Mouse (Mus musculus) embryonic facial prominence, embryonic 11.5 days (tissue): ENCODE results near the gene Tmie. TPM values are rescaled to one million over a fixed set of nuclear protein-coding genes. Genes with fewer than 3 reads are reported as not detected.

ENCODE experiments used
- ATAC-seq: fragments of 200-750 bp; cut with Nextera tagmentation; replicated peaks from 2 replicates; pipeline ENCODE4 v1.8.0; 2017; ENCODE audit warnings: low read depth; ENCODE audit not compliant: insufficient number of reproducible peaks, low FRiP score, low TSS enrichment
- DNase-seq: peaks from one replicate; pipeline ENCODE4 v3.0.0-alpha.2; 2015; ENCODE audit warnings: low spot score
- H3K27ac ChIP-seq: fragments of 300-500 bp; sonication (generic); replicated peaks from 2 replicates; pipeline ENCODE4 v1.5.1; 2014; ENCODE audit warnings: mild to moderate bottlenecking, low read depth, low read length, control low read depth
- H3K27me3 ChIP-seq: fragments of 300-500 bp; sonication (generic); 2 replicates; pipeline ENCODE4 v1.6.1; 2014; ENCODE audit warnings: mild to moderate bottlenecking, low read length, moderate library complexity, mixed read lengths; ENCODE audit not compliant: control insufficient read depth, insufficient read depth
- H3K36me3 ChIP-seq: fragments of 300-500 bp; sonication (generic); replicated peaks from 2 replicates; pipeline ENCODE4 v1.6.1; 2014; ENCODE audit warnings: low read depth, mild to moderate bottlenecking, low read length, moderate library complexity, mixed read lengths; ENCODE audit not compliant: control insufficient read depth, insufficient read depth
- H3K4me1 ChIP-seq: fragments of 300-500 bp; sonication (generic); 2 replicates; pipeline ENCODE4 v1.6.1; 2014; ENCODE audit warnings: low read length, mixed read lengths; ENCODE audit not compliant: control insufficient read depth, insufficient read depth
- H3K4me2 ChIP-seq: fragments of 300-500 bp; sonication (generic); 2 replicates; pipeline ENCODE4 v1.6.1; 2014; ENCODE audit warnings: low read depth, mild to moderate bottlenecking, control low read depth, low read length, moderate library complexity
- H3K4me3 ChIP-seq: fragments of 300-500 bp; sonication (generic); 2 replicates; pipeline ENCODE4 v1.5.1; 2014; ENCODE audit warnings: low read depth, low read length, control low read depth
- H3K9ac ChIP-seq: fragments of 300-500 bp; sonication (generic); replicated peaks from 2 replicates; pipeline ENCODE4 v1.6.1; 2014; ENCODE audit warnings: mild to moderate bottlenecking, control low read depth, low read length
- H3K9me3 ChIP-seq: fragments of 300-500 bp; sonication (generic); replicated peaks from 2 replicates; pipeline ENCODE4 v1.6.1; 2016; ENCODE audit warnings: mild to moderate bottlenecking, low read length, inconsistent platforms, mixed read lengths; ENCODE audit not compliant: control insufficient read depth
- WGBS: fragments of 180-500 bp; shearing (Covaris S2); extraction: QIAGEN DNeasy Blood & Tissue Kit; methylation state at CpG from one replicate; pipeline ENCODE4 v1.1.7; 2014; 5-methylcytosine and 5-hydroxymethylcytosine counted together
- polyA plus RNA-seq: library from polyadenylated mRNA; unstranded; fragments of >200 nt; fragmentation: Nextera tagmentation; extraction: Ambion mirVana; gene quantifications from 2 replicates; pipeline ENCODE4 v1.2.1, GENCODE M21; 2014

Tmie gene
- polyA plus RNA-seq, 1 experiment from 2014 or later, result 0.13 TPM

- Histone ChIP-seq H3K9ac (no peak overlapping the region), H3K4me3 (no peak overlapping the region), H3K27me3 (no peaks in the 10 kb centered on the region), H3K27ac (no peak overlapping the region), H3K9me3 (no peaks in the 10 kb centered on the region), H3K36me3 (no peaks in the 10 kb centered on the region), H3K4me1 (no peaks in the 10 kb centered on the region), H3K4me2 (no peak overlapping the region)
- DNase-seq (no peak), ATAC-seq (no peak)
- WGBS, result 84% methylated on average over 2 of the region's 2 CpGs
These were observed 38.5 kb downstream of the Tmie start for GRCm38 (mm10) chr9:110841438-110841837.

DNA sequence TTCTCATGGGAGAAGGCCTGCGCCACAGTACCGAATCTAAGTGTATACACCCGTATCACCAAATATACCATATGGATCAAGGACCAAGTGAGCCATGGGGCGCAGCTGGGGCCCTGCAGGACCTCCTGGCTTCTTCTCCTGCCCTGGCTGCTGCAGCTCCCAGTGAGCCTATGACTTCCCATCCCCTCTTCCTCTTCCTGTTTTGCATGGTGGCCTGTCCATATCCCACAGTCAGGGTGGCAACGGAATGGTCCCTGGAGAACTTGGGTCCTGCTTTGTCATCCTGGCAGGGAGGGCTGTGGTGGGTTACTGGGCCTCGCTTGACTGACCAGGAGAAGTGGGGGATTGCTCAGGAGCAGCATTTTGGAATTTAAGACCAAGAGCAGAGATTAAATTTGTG, 39.0 kb downstream of the Tmie start:
- H3K4me2 ChIP-seq, result no peak overlapping the region
- no peak overlapping the region for H3K4me3 ChIP-seq
- H3K9ac ChIP-seq, result no peak overlapping the region
- H3K36me3 ChIP-seq, result no peaks in the 10 kb centered on the region
- H3K27me3 ChIP-seq, result no peaks in the 10 kb centered on the region
- no peak for ATAC-seq
- H3K9me3 ChIP-seq, result no peaks in the 10 kb centered on the region
- no peak overlapping the region for H3K27ac ChIP-seq
- WGBS, result 83% methylated on average over 6 of the region's 6 CpGs
- no peaks in the 10 kb centered on the region for H3K4me1 ChIP-seq
- DNase-seq, result no peak

- Histone ChIP-seq H3K36me3 (no peaks in the 10 kb centered on the region), H3K9me3 (no peaks in the 10 kb centered on the region), H3K4me2 (no peak overlapping the region), H3K27me3 (no peaks in the 10 kb centered on the region), H3K4me1 (no peaks in the 10 kb centered on the region), H3K4me3 (no peak overlapping the region), H3K27ac (no peak overlapping the region), H3K9ac (no peak overlapping the region)
- DNase-seq, result no peak
- no peak for ATAC-seq
- WGBS, result 38% methylated on average over 2 of the region's 2 CpGs
These were observed 43.8 kb downstream of the Tmie start for GRCm38 (mm10) chr9:110836112-110836511.

GRCm38 (mm10) chr9:110834961-110835360, 45.0 kb downstream of the Tmie start:
- DNase-seq (no peak), ATAC-seq (no peak)
- Histone ChIP-seq H3K9me3 (no peaks in the 10 kb centered on the region), H3K36me3 (no peaks in the 10 kb centered on the region), H3K4me2 (no peak overlapping the region), H3K27ac (no peak overlapping the region), H3K4me1 (no peaks in the 10 kb centered on the region), H3K4me3 (no peak overlapping the region), H3K27me3 (no peaks in the 10 kb centered on the region), H3K9ac (no peak overlapping the region)
- 35% methylated on average over 10 of the region's 10 CpGs for WGBS

DNA sequence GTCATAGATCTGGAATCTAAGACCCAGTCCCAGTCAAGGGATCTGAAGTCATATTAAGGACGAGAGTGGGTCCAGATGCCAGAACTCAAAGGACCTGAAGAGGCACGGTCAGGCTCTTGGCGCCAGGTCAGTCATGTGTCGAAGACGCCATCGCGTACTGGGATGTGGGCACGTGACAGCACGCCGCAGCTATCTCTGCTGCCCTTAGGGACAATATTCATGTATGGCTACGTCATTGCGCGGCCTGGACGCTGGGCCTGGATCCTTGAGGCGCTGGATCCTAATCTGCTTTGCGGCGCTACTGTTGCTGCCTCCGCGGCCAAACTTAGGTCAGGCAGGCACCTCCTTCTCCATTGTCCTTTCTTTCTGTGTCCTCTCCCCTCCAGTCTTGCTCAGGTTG, 45.5 kb downstream of the Tmie start, which contains the start of gene Prss45:
Prss45 (plus strand) TSS at position 178 of the 400 bp plus-strand sequence.
- Histone ChIP-seq H3K4me3 (no peak within 1 kb of the TSS), H3K9me3 (no peaks in the 10 kb centered on the region), H3K4me1 (no peaks in the 10 kb centered on the region), H3K27ac (no peak within 1 kb of the TSS), H3K36me3 (no peaks in the 10 kb centered on the region), H3K4me2 (no peak within 1 kb of the TSS), H3K27me3 (no peaks in the 10 kb centered on the region), H3K9ac (no peak within 1 kb of the TSS)
- WGBS, result 70% methylated on average over 19 of the region's 19 CpGs
- ATAC-seq (no peak), DNase-seq (no peak)

GRCm38 (mm10) chr9:110833021-110833420, 46.9 kb downstream of the Tmie start:
- H3K9ac ChIP-seq, result no peak overlapping the region
- 80% methylated on average over 5 of the region's 5 CpGs for WGBS
- DNase-seq, result no peak

GRCm38 (mm10) chr9:110826390-110826789, 53.5 kb downstream of the Tmie start, which contains the start of gene Prss43:
TSS of gene Prss43 (plus strand) at chr9:110826690.
- H3K4me2 ChIP-seq, result no peak within 1 kb of the TSS
- no peaks in the 10 kb centered on the region for H3K4me1 ChIP-seq
- ATAC-seq (no peak), DNase-seq (no peak)
- H3K27me3 ChIP-seq, result no peaks in the 10 kb centered on the region
- no peak within 1 kb of the TSS for H3K27ac ChIP-seq
- no peaks in the 10 kb centered on the region for H3K36me3 ChIP-seq
- WGBS, result 75% methylated on average over 3 of the region's 3 CpGs
- H3K4me3 ChIP-seq, result no peak within 1 kb of the TSS
- H3K9ac ChIP-seq, result no peak within 1 kb of the TSS
- H3K9me3 ChIP-seq, result no peaks in the 10 kb centered on the region

More at GRCm38 (mm10) chr9:110833021-110833420, 46.9 kb downstream of the Tmie start:
- Histone ChIP-seq H3K4me2 (no peak overlapping the region), H3K4me3 (no peak overlapping the region), H3K27me3 (no peaks in the 10 kb centered on the region), H3K4me1 (no peaks in the 10 kb centered on the region), H3K36me3 (no peaks in the 10 kb centered on the region), H3K9me3 (no peaks in the 10 kb centered on the region), H3K27ac (no peak overlapping the region)
- no peak for ATAC-seq

DNA sequence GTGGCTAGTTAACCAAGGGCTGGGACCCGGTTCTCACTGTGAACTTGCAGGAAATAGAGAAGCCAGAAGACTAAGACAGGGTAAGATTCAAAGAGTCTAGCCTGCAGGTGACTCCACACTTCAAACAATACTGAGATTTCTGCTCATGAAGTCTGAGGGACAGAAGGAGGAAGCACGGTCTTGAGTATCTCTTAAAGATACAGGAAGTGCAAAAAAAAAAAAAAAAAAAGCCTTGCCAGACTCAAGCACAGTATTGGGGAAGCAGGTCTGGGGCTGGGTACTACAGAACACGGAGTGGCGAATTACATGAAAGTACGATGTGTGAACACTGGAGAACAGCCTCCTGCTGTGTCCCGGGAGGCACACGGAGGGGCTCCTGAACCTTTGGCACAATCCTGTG, 54.1 kb downstream of the Tmie start:
- ATAC-seq, result no peak
- DNase-seq, result no peak
- Histone ChIP-seq H3K27ac (no peak overlapping the region), H3K36me3 (no peaks in the 10 kb centered on the region), H3K4me3 (no peak overlapping the region), H3K4me2 (no peak overlapping the region), H3K4me1 (no peaks in the 10 kb centered on the region), H3K9ac (no peak overlapping the region), H3K9me3 (no peaks in the 10 kb centered on the region), H3K27me3 (no peaks in the 10 kb centered on the region)
- 81% methylated on average over 7 of the region's 7 CpGs for WGBS
